Mouse (Mus musculus) brain, embryonic 14.5 days (tissue): Measurements from ENCODE around the gene Plin3.

ENCODE experiments used
- CTCF ChIP-seq: fragments of 200-500 bp; IDR thresholded peaks from 2 replicates; pipeline ENCODE4 v1.5.1; 2012; ENCODE audit warnings: inconsistent platforms, mild to moderate bottlenecking, moderate library complexity, borderline replicate concordance; ENCODE audit not compliant: insufficient read depth, insufficient read length; ENCODE audit errors: extremely low read depth
- POLR2A ChIP-seq: fragments of 200-500 bp; IDR thresholded peaks from 2 replicates; pipeline ENCODE4 v1.6.1; 2012; ENCODE audit warnings: mild to moderate bottlenecking, inconsistent platforms, borderline replicate concordance; ENCODE audit not compliant: poor library complexity, insufficient read depth, insufficient read length, severe bottlenecking; ENCODE audit errors: extremely low read depth

GRCm38 (mm10) chr17:56278340-56278739 lies 14.3 kb downstream of the Plin3 start:
- TF ChIP-seq POLR2A (no peak), CTCF (no peak)
